Mouse (Mus musculus) heart, adult 10 weeks (tissue): ENCODE measurements around the gene Tcl1b3. TPM values are rescaled to one million over a fixed set of nuclear protein-coding genes. Genes with fewer than 3 reads are reported as not detected.

Experiments used
- polyA plus RNA-seq: library from polyadenylated mRNA; stranded (reverse); fragments of 350-450 nt; fragmentation: Illumina TruSeq; extraction: RNeasy Lipid Tissue Mini Kit (QIAGEN cat#74804); gene quantifications from one replicate; pipeline ENCODE4 v1.2.3, GENCODE M21; 2014; ENCODE audit warnings: low read depth, low replicate concordance

Gene Tcl1b3
- polyA plus RNA-seq, result not detected

GRCm38 (mm10) chr12:105190743-105191142 is at the start of gene Tcl1b3:
Tcl1b3 (plus strand) TSS chr12:105191043.

GRCm38 (mm10) chr12:105145714-105146113 is 45.1 kb upstream of the Tcl1b3 start, which contains the start of gene Tcl1b2:
Tcl1b2 (plus strand) TSS chr12:105146014.

DNA sequence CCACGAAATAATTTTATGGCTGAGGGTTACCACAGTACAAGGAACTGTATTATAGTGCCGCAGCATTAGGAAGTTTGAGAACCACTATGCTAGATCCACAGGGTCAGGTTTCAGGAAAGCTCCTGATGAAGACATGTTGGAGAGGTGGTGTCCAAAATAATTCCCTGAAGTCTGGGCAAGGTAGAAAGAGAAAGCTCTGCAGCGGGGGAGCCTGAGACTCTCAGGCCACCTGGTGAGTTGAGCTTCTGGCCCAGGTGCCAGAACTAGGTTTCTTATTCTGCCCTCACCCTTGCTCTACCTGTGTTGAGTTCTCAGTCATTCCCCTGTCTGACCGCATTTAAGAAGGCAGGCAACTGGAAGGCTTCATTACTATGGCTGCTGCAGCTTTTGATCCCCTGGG is 31.5 kb upstream of the Tcl1b3 start, which contains the start of gene Tcl1b1:
Tcl1b1 (plus strand) TSS at position 301 of the 400 bp plus-strand sequence.

DNA sequence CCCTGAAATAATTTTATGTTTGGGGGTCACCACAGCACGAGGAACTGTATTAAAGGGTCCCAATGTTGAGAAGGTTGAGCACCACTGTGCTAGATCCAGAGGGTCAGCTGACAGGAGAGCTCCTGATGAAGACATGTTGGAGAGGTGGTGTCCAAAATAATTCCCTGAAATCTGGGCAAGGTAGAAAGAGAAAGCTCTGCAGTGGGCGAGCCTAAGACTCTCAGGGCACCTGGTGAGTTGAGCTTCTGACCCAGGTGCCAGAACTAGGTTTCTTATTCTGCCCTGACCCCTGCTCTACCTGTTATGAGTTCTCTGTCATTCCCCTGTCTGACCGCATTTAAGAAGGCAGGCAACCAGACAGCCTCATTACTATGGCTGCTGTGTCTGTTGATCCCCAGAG is 14.8 kb upstream of the Tcl1b3 start, which contains the start of gene Tcl1b5:
Tcl1b5 (plus strand) TSS at position 301 of the 400 bp plus-strand sequence.

GRCm38 (mm10) chr12:105201657-105202056 is 10.8 kb downstream of the Tcl1b3 start, which contains the start of gene Tcl1b4:
Tcl1b4 (plus strand) TSS chr12:105201957.

DNA sequence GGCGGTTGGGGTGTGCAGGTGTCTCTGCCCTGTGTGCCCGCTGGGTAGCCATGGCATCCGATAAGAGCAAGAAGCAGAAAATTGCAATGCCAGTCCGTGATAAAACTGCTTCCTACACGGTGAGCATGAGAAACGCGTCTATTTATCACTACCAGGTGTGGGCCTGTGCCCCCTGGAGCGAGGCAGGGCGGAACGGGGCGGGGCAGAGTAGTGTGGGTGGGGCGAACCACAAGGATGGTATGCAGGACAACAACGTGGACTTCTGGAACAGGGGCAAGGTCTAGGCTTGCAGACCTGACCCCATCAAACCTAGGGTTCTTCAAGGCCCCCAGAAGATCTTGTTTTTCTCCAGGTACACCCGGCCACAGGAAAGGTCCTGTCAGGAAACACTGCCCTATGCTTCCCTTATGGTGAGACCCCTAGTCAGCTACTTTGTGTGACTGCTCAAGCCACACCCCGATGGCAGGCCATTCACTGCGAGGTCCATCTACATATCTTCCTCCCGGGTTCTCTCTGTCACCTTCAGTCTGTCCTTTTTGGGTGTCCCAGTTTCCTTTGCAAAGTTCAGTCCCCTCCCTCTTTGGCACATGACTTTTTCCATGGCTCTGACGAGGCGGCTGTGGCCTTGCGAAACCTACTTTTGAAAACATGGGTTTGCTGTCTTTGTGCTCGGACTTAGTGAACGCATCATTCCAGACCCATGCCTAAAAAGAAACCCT is 31.9 kb downstream of the Tcl1b3 start, which contains the start of gene Tcl1:
Tcl1 (minus strand) TSS at position 193 of the 719 bp plus-strand sequence.

Other genes with a start within 250 kb of the Tcl1b3 start
- 3.1 TPM for gene Syne3, start 181.2 kb upstream of the Tcl1b3 start, polyA plus RNA-seq
- gene Glrx5, start 158.4 kb upstream of the Tcl1b3 start, polyA plus RNA-seq, result 55.6 TPM
- not detected for gene Tcl1b2, start 45.0 kb upstream of the Tcl1b3 start, polyA plus RNA-seq
- not detected for gene Tcl1b1, start 31.4 kb upstream of the Tcl1b3 start, polyA plus RNA-seq
- not detected for gene Tcl1b5, start 14.7 kb upstream of the Tcl1b3 start, polyA plus RNA-seq
- gene Tcl1b4, start 10.9 kb downstream of the Tcl1b3 start, polyA plus RNA-seq, result not detected
- gene Tcl1, start 31.8 kb downstream of the Tcl1b3 start, polyA plus RNA-seq, result not detected
- not detected for gene Tunar, start 142.8 kb downstream of the Tcl1b3 start, polyA plus RNA-seq